Mouse (Mus musculus) adrenal gland, adult 8-10 months (tissue): ENCODE results near the gene Lrg1. TPM values are rescaled to one million over a fixed set of nuclear protein-coding genes. Genes with fewer than 3 reads are reported as not detected.
"Not testable (repeated sequence)": the region's sequence is repeated elsewhere in the genome, so short reads cannot be mapped to it uniquely, and the experiment has no call there.

Source experiments
- DNase-seq: peaks from one replicate; pipeline ENCODE4 v3.0.0; 2022
- total RNA-seq, 4 experiments: library from RNA; stranded (reverse); gene quantifications; 2 replicates each; pipeline ENCODE4 v1.2.4; 2022

Gene Lrg1
- total RNA-seq, 4 experiments from 2014 or later = 14.5 to 34.6 (median 16.4) TPM

- DNase-seq = peak; percentile 67
These were observed 13.3 kb downstream of the Lrg1 start for GRCm38 (mm10) chr17:56108334-56109044.

- DNase-seq = no peak
These were observed 14.1 kb downstream of the Lrg1 start for GRCm38 (mm10) chr17:56107736-56108135.

GRCm38 (mm10) chr17:56106981-56107380 is 14.8 kb downstream of the Lrg1 start:
- DNase-seq = no peak

- not testable (repeated sequence) for DNase-seq
These were observed 15.4 kb downstream of the Lrg1 start for GRCm38 (mm10) chr17:56106436-56106835.

- not testable (repeated sequence) for DNase-seq
These were observed 17.0 kb downstream of the Lrg1 start for GRCm38 (mm10) chr17:56104821-56105220.

- DNase-seq = no peak
These were observed 18.1 kb downstream of the Lrg1 start for GRCm38 (mm10) chr17:56103465-56104285.

- DNase-seq = no peak
These were observed 18.9 kb downstream of the Lrg1 start for GRCm38 (mm10) chr17:56102927-56103326.

- DNase-seq = no peak
These were observed 19.6 kb downstream of the Lrg1 start for GRCm38 (mm10) chr17:56102158-56102557.

- DNase-seq = no peak
These were observed 21.0 kb downstream of the Lrg1 start for GRCm38 (mm10) chr17:56100811-56101210.

GRCm38 (mm10) chr17:56098711-56099572 is 22.9 kb downstream of the Lrg1 start:
- DNase-seq = no peak

GRCm38 (mm10) chr17:56098180-56098579 is 23.6 kb downstream of the Lrg1 start:
- no peak for DNase-seq

GRCm38 (mm10) chr17:56096883-56097282 is 24.9 kb downstream of the Lrg1 start:
- DNase-seq = no peak

- no peak for DNase-seq
These were observed 29.0 kb downstream of the Lrg1 start for GRCm38 (mm10) chr17:56092794-56093193.

- no peak for DNase-seq
These were observed 29.5 kb downstream of the Lrg1 start for GRCm38 (mm10) chr17:56092312-56092711.

- no peak for DNase-seq
These were observed 40.8 kb downstream of the Lrg1 start for GRCm38 (mm10) chr17:56080781-56081585.

GRCm38 (mm10) chr17:56079921-56080320 is 41.9 kb downstream of the Lrg1 start:
- DNase-seq = no peak

- DNase-seq = peak; percentile 100
These were observed 42.7 kb downstream of the Lrg1 start, which contains the start of gene Hdgfl2 for GRCm38 (mm10) chr17:56078880-56079795. Gene Hdgfl2 (plus strand): TSS chr17:56079634.

- peak; percentile 52 for DNase-seq
These were observed 43.4 kb downstream of the Lrg1 start for GRCm38 (mm10) chr17:56078361-56078760.

- no peak for DNase-seq
These were observed 44.3 kb downstream of the Lrg1 start for GRCm38 (mm10) chr17:56077523-56077922.

- peak; percentile 95 for DNase-seq
These were observed 47.0 kb downstream of the Lrg1 start, which contains the start of gene Ubxn6 for GRCm38 (mm10) chr17:56074827-56075208. Gene Ubxn6 (minus strand): TSS chr17:56075028.
